Mouse (Mus musculus): ENCODE measurements around the gene Tubg1.

Tubg1 gene

DNA sequence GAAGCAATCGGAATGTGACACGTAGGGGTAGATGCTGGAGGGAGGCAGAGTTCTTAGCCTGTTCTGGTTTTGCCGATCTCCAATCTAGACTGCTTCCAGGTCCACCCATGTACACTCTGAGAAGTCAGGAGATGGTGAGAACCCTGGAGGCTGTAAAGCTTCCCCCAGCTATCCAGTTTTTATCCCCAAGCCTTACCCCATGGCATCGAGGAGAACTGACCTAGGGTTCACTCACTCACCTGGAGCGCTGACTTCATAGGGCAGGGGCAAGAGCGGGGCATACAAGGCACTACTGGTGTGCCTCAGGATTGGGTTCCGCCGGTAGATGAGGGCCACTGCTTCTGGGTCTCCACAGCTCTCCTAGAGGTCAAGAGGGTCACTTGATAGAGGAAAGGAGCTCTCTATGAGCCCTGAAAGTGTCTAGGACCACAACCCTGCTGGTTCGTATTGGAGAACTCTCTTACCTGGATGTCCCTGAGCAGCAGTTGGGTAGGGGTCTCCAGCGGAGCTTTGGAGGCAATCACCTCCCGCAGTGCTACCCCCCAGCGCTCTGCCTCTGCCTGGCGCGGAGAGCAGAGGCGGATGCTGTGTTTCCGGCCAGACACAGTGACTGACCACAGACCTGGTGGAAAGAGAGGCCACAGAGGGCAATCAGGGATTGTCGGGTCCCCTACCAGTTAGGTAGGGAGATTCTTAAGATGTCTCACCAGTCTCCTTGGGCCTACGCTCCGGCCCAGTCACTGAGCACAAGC, 47.6 kb downstream of the Tubg1 start:
- DNase-seq, result no peak

DNA sequence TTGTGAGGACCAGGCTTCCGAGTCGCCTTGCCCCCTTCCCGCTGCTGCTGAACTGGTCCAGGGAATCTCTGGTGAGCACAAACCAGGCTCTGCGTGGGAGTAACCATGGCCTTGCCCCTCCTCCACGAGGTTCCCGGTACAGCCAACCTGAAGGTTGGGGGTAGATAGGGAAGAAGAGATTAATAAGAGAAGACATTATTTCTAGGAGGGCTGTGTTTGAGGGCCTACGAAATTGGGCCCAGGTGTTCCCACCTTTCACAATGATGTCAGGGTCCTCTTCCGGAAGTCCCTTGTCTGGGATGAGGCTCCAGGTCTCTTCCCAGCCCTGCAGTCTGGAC, 48.2 kb downstream of the Tubg1 start:
- DNase-seq, result no peak

DNA sequence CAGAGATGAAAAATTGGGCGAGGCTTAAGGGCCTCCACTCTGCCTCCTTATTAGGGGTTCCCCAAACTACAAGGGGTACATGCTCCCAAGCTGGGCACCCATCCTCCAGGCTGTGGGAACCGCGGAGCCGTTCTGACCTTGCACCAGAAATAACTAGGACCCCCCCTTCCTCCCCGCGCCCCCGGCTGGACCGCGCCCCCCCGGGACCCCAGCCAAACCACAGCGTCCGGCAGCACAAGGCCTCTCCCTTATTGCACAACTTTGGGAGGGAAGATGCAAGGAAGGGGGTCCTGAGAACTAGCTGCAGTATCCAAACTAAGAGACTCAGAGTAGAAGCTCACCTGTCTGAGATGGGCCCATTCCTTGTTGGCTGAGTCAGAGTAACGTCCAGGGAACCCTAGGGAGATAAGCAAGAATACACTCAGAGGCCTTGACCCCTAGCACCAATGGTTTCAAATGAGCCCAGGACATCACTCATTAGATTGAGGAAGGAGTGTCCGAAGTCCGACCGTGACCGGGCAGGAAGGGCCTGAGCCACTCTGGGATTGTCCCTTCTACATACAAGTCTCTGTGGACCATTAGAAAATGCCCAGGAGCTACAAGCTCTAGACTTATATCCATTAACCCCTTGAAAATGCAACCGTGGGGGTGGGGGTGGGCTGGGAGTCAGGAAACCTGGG, 48.7 kb downstream of the Tubg1 start:
- no peak for DNase-seq

DNA sequence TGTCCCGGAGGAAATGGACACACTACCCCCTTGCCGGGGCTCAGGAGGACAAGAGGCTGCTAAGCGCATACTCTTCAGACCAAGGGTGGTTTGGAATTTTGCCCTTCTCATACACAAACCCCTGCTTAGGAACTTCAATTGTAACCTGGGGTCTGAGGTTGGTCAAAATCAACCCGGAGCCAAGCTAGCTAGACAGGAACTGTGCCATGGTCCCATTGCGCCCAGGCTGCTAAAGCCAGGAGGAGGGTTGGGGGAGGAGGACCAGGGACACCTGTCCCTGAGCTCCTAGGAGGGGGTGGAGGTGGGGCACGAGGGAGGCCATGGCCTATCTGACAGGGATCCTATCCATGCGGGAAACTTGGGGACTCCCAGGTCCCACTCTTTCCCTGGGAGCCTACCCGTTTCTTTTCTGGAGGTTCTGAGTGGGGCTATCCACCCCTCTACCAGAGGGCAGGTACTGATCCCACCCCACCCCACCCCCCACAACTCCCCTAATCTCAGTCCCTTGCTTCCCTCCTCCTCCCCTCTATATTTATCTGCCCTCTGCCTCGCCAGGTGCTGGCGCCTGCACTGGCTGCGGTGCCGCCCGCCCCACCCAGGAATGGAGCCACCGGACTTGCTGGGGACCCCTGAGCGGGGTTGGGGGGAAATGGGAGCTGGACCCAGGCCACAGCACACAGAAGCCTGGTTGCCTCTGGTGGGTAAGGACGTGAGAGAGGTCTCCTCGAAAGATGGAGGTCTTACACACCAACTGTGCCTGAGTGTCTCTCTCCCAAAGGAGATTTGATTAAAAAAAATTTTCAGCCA, 49.8 kb downstream of the Tubg1 start:
- DNase-seq, result no peak

DNA sequence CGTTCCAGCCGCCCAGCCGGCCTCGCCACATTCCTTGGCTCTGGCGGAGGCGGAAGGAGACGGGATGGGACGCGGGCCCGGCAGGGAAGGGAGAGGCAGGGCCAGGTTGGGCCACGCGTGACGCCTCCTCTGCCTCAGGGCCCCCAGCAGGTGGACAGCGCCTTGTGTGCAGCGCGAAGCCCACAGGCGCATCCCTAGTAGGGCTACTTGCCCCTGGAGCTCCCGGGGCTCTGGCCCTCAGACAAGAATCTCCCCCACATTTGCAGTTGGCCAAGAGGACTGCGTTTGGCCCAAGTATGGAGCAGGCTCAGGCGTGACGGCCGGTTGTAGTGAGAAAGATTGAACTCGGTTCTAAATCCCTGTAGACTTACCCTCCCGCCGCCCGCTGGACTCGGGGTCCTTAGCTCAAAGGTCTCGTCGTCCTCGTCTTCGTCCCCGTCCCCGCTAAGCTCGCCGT, 50.6 kb downstream of the Tubg1 start, which contains the start of gene Cntnap1:
Cntnap1 (plus strand) TSS at position 170 of the 457 bp plus-strand sequence.
- peak; percentile 57 for DNase-seq

DNA sequence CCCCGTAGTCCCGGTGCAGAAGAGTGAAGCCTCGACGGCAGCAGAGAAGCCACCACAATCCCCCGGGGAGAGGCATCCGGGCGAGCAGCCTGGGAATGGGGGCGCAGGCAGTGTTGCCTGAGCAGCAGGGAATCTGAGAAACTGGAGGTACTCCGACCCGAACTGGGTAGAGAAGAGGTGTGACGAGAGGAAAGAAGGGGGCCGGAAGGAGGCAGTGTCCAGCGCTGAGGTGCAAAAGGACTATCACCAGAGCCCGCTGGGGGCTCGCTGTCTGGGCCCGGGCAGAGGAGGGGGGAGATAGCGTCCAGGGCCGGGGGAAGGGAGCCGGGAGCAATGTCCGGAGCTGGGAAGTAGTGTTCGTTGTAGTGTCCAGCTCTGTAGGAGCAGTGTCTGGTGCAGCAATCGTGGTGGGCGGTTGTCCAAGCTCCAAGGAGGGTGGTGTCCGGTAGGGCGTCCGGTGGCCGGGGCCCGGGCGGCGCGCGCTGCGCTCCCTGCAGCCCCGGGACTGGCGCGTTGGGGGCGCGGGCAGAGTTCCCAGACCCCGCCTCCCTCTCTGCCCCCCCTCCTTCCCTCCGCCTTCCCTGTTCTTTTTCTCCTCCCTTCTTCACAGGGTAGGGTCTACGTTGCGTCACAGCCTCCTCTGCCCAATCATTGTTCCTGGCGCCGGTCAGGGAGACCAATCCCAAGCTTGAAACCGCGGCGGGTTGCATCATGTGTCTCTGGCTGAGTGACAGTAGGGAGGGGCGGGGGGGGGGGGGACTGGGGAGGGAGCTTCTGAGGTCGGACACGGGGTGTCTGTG, 51.3 kb downstream of the Tubg1 start, which contains the start of gene Plekhh3:
Plekhh3 (minus strand) TSS at position 541 of the 800 bp plus-strand sequence.
- peak; percentile 98 for DNase-seq

DNA sequence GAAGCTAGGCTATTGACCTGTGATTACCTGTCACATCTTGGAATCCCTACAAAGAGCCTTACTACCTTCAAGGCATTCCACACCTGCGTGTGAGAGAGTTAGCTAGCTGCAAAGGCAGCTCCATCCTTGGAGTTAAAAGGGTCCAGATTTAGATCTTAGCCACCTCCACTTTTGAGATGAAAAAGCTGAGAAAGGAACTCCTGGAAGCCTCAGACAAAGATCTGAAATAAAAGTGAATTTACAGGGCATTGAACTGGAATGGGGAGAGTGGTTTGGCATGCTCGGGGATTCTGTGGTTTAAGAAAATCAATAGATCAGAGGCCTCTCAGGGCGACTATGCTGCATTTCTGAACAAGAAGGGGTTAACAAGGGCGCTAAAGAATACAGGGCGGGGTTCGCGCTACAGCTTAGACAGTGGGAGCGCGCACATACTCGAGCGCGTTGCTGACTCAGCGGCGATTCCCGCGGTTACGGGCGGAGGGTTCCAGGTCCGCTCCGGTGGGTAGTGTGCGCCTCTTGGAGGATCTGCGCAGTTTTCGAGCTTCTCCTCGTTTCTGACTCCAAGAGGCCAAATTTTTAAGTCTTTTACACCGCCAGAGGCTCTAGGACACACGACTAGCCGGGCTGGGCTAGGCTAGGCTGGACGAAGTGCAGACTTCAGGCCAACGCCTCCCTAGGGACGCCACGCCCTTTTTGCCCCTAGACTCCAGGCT, 52.1 kb downstream of the Tubg1 start:
- DNase-seq, result peak; percentile 68

DNA sequence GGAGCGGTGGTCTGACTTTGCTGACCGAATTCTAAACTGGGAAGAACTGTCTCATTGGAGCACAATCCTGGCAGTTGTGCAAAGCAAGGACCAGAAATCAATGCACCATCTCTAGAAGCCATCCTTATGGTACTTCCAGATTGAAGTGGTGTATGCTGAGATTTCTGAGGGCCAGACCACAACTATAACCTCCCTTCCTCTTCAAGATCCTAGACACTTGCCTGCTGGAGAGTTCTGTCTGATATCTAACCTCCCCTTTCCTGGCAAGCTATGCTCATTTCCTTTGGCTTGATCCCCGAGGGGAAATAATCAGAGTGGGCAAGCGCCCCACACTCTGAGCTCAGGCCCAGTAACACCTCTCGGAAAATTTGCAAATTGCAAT, 52.7 kb downstream of the Tubg1 start:
- no peak for DNase-seq

DNA sequence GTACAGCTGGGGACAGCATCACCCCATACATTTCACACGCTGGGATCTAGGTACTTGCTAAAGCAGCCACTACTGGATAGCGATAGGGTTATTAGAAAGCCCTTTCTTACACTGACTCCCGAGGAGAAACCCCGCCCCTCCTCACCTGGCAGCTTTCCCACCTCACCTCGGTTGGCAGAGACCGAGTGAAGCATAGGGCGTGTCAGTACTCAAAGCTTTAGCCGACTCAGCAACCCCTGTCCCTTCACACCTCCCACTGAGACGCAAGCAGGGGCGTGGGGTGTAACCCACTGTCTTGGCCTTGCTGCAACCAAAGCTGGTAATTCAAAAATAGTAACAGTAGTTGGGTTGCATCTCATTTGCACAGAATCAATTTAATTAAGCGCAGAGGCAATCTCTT, 53.4 kb downstream of the Tubg1 start:
- DNase-seq, result peak; percentile 86

DNA sequence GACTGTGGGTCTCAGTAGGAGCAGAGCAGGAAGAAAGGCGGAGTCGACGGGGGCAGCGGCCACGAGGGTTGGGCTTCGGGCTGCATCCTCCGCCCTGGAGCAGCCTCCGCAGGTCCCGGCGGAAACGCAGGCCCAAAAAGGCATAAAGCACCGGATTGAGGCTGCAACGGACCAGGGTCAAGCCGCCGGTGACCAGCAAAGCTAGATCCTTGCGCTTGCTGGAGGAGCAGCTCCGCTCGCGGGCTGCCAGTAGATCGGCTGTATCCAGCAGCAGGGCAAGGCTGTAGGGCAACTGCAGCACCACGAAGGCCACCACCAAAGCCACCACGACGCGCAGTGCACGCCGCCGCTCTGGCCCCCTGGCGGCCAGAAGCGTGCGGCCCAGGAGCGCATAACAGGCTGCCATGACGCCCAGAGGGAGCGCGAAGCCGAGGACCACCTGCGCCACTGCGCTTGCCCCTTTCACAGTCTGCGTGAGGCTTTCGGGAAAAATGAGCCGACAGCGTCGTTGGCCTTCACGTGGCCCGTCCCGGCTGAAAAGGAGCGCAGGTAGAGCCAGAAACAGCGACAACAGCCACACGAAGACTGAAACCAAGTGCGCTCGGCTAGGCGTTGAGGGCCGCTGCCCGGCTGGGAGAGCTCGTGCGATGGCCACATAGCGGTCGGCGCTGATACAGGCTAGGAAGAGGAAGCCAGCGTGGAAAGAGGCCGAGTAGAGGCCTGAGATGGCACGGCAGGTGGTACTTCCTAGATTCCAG, 54.1 kb downstream of the Tubg1 start:
- DNase-seq, result peak; percentile 84

DNA sequence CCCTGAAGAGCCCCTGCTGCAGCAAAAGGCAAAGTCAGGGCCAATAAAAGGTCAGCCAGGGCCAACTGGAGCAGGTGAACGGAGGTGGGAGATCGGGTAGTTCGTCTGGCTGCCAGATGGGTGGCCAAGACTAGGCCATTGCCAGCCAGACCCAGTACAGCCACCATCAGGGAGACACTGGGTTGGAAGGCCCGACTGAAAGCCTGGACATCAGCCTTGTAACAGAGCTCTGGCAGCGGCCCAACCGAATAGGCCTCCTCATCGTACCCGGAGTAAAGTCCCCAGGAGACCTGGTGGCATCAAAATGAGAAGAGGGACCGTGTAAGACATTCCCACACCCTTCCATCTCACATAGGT, 54.6 kb downstream of the Tubg1 start:
- no peak for DNase-seq

DNA sequence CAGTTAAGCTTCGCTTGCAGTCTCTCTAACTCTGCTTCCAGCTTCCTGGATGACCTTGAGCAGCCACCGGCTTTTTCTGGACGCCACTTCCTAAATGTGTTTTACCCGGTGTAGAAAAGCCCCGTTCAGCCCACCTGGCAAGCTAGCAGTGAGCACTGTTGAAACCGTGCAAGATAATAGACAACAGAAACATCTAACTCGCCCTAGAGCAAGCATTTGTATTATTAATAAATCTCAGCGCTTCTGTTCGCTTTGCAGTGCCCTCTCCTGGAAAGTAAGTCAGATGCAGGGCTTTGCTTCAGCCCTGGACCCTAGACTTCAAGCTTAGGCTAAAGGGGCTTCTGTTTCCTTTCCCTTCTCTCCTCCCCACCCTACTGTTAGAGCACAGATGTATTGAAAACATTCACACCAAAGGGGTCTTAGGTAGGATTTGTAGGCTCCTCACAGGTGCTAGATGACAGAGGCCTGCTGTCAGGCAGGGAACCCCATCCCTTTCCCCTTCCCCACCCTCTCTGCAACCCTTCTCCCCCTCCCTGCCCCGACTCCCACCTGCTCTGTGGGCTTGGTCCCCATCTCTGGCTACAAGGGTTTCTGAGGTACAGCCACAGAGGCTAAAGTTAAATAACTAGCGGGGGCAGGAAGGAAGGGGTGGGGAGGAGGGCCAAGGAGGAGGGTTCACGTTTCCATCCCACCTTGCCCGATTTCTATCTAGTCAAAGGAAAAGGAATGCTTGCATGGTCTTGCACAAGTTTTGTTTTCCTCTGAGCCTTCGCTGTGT, 55.3 kb downstream of the Tubg1 start, which contains the start of gene Ccr10:
Ccr10 (minus strand) TSS at position 593 of the 778 bp plus-strand sequence.
- no peak for DNase-seq

DNA sequence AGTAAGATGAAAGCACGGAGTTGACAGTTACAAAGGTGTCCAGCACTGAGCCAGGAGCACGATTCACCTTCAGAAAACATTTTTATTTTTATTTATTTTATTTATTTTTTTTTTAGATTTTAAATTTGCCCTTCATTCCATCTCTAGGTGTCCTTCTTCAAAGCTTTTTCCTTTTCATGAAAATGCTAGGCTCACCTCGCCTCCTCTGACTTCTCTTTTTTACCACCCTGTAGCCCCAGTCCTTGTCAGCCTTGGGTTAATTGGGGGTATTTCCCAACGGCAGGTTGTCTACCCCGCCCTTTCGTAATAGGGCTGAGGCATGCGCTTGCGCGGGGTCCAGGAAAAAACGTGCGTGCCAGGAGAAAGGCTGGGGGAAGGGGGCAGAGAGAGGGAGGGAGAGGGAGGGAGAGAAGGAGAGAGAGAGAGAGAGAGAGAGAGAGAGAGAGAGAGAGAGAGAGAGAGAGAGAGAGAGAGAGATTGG, 55.9 kb downstream of the Tubg1 start:
- DNase-seq, result no peak
